Mouse (Mus musculus) E14TG2a.4 (cell line): Measurements from ENCODE around the gene Cdh12.
A peak's percentile ranks its signal among the peaks of the same experiment; 100 is the strongest.

Experiments
- CTCF ChIP-seq: conservative IDR thresholded peaks from 2 replicates; pipeline ENCODE4 v1.5.1; 2014; ENCODE audit warnings: low read length
- NANOG ChIP-seq: IDR thresholded peaks from 2 replicates; pipeline ENCODE4 v1.6.1; 2014; ENCODE audit warnings: borderline replicate concordance, low read length, mixed read lengths
- POU5F1 ChIP-seq: IDR thresholded peaks from 2 replicates; pipeline ENCODE4 v1.6.1; 2014; ENCODE audit warnings: low read length, borderline replicate concordance

- TF ChIP-seq CTCF (peak; percentile 33), POU5F1 (no peak), NANOG (no peak)
These were observed 45.5 kb upstream of the Cdh12 start for GRCm38 (mm10) chr15:20403596-20403995.
